In genomic region chr11:113049593-113049992, GRCm38 (mm10) we compare ENCODE assay signal across 14 mouse cellular contexts.
"Had no signal": no experiment of that assay in that cellular context is flagged by ENCODE, and none has a peak within 500 bp of the region (broad histone marks: within the 10 kb centered on the region; RNA-seq: fewer than 3 reads in every experiment).

No protein-coding gene starts in this region.

- H3K27ac ChIP-seq: kidney, postnatal 0 days; left cerebral cortex, adult 2 months; limb, embryonic 10.5 days; liver, embryonic 15.5 days; neural tube, embryonic 13.5 days had no signal

- H3K9me3 ChIP-seq: limb, embryonic 10.5 days; liver, embryonic 15.5 days; neural tube, embryonic 13.5 days had no signal

- H3K9ac ChIP-seq: liver, embryonic 15.5 days; neural tube, embryonic 13.5 days had no signal

- H3K27me3 ChIP-seq: liver, embryonic 15.5 days; neural tube, embryonic 13.5 days had no signal

- H3K4me2 ChIP-seq: liver, embryonic 11.5 days; liver, embryonic 15.5 days; neural tube, embryonic 13.5 days had no signal

- DNase-seq: kidney, adult 18-20 months; lung, adult 2 months; lung, postnatal 36 days; midbrain, embryonic 14.5 days; right cerebral cortex, postnatal 14 days; thymus, adult 18-20 months; thymus, postnatal 14 days had no signal

- H3K36me3 ChIP-seq: liver, embryonic 15.5 days had no signal

- H3K4me3 ChIP-seq: left cerebral cortex, adult 2 months; limb, embryonic 10.5 days; liver, embryonic 15.5 days; neural tube, embryonic 13.5 days had no signal

- ATAC-seq: lung, postnatal 0 days had no signal
